Mouse (Mus musculus): ENCODE measurements around the gene Auts2.

DNA sequence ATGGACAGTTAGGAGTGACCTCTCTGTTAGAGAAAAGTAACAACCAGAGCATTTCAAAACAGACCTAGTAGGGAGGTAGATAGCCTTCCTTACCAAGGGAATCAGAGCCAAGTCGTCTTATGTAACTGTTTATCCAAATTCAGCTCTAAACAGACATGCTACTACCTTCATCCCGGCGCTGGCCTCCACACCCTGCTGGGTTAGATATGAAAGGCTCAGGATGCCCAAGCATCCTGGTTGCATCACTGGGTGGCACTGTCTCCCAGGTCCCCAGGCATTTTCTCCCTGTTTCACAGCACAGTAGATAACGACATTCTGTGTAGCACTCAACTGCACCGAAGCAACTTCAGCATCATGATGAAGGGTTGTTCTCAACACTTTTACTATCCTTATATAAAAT is 154.4 kb downstream of the Auts2 start:
- TF ChIP-seq POLR2A (IDR thresholded peaks at IDR 0.05; ENCODE audit: low read depth, low read length) = no peak
- TF ChIP-seq CTCF (conservative IDR thresholded peaks at IDR 0.05; ENCODE audit: insufficient read depth, insufficient read length, low read depth, low read length) = no peak

All from kidney, adult 2 months (tissue).